Mouse (Mus musculus) heart, postnatal 4 days (tissue): ENCODE measurements around the gene Slc4a2. TPM values are rescaled to one million over a fixed set of nuclear protein-coding genes. Genes with fewer than 3 reads are reported as not detected.

Experiments used
- DNase-seq: peaks from one replicate; pipeline ENCODE4 v3.0.0; 2021
- total RNA-seq, 2 experiments: library from RNA; stranded (reverse); gene quantifications; 2 replicates each; pipeline ENCODE4 v1.2.3; 2021

Slc4a2 gene
- total RNA-seq, 2 experiments from 2014 or later: 63.2 to 65.7 TPM

- DNase-seq: peak; percentile 86
Measured at GRCm38 (mm10) chr5:24470600-24470999, 47.0 kb downstream of the Slc4a2 start.

GRCm38 (mm10) chr5:24472884-24473619 is 49.4 kb downstream of the Slc4a2 start:
- DNase-seq: no peak

- peak; percentile 35 for DNase-seq
Measured at GRCm38 (mm10) chr5:24474025-24474722, 50.5 kb downstream of the Slc4a2 start.

- DNase-seq: peak; percentile 72
Measured at GRCm38 (mm10) chr5:24474723-24475261, 51.2 kb downstream of the Slc4a2 start.

- DNase-seq: no peak
Measured at GRCm38 (mm10) chr5:24475476-24476241, 52.0 kb downstream of the Slc4a2 start.

- DNase-seq: no peak
Measured at GRCm38 (mm10) chr5:24477909-24478308, 54.3 kb downstream of the Slc4a2 start.

- peak; percentile 82 for DNase-seq
Measured at GRCm38 (mm10) chr5:24481647-24482046, 58.0 kb downstream of the Slc4a2 start.

- no peak for DNase-seq
Measured at GRCm38 (mm10) chr5:24482247-24483079, 58.8 kb downstream of the Slc4a2 start.

- peak; percentile 74 for DNase-seq
Measured at GRCm38 (mm10) chr5:24483326-24483725, 59.7 kb downstream of the Slc4a2 start.

GRCm38 (mm10) chr5:24484963-24485362 is 61.3 kb downstream of the Slc4a2 start:
- no peak for DNase-seq

GRCm38 (mm10) chr5:24486097-24486496 is 62.5 kb downstream of the Slc4a2 start:
- peak; percentile 93 for DNase-seq

- no peak for DNase-seq
Measured at GRCm38 (mm10) chr5:24486738-24487137, 63.1 kb downstream of the Slc4a2 start.

GRCm38 (mm10) chr5:24490413-24490920 is 66.8 kb downstream of the Slc4a2 start:
- DNase-seq: no peak

Other genes with a start within 250 kb of the Slc4a2 start
- 100 to 1,000 TPM; 108 to 118 TPM for gene Kcnh2, start 72.2 kb upstream of the Slc4a2 start, total RNA-seq
- gene Nos3, start 59.0 kb upstream of the Slc4a2 start, total RNA-seq: 10 to 100 TPM; 39.5 to 40.6 TPM
- under 1 TPM; 0.45 to 0.83 TPM for gene Atg9b, start 31.7 kb upstream of the Slc4a2 start, total RNA-seq
- 10 to 100 TPM; 86.3 to 87.0 TPM for gene Abcb8, start 30.2 kb upstream of the Slc4a2 start, total RNA-seq
- under 1 TPM in 1 of 2 experiments, not detected in 1; 0.19 TPM for gene Asic3, start 10.4 kb upstream of the Slc4a2 start, total RNA-seq
- gene Cdk5, start 307 bp upstream of the Slc4a2 start, total RNA-seq: 10 to 100 TPM; 22.4 to 26.1 TPM
- 100 to 1,000 TPM; 194 to 206 TPM for gene Fastk, start 21.4 kb downstream of the Slc4a2 start, total RNA-seq
- gene Tmub1, start 24.0 kb downstream of the Slc4a2 start, total RNA-seq: 1 to 10 TPM; 8.5 to 8.7 TPM
- gene Agap3, start 28.3 kb downstream of the Slc4a2 start, total RNA-seq: 10 to 100 TPM; 83.4 to 97.4 TPM
- gene Gbx1, start 103.4 kb downstream of the Slc4a2 start, total RNA-seq: not detected
- 10 to 100 TPM; 19.8 to 23.1 TPM for gene Asb10, start 117.1 kb downstream of the Slc4a2 start, total RNA-seq
- not detected for gene 4931409K22Rik, start 133.0 kb downstream of the Slc4a2 start, total RNA-seq
- gene Abcf2, start 153.6 kb downstream of the Slc4a2 start, total RNA-seq: 10 to 100 TPM; 47.4 to 49.3 TPM
- gene Chpf2, start 162.9 kb downstream of the Slc4a2 start, total RNA-seq: 10 to 100 TPM; 19.9 to 21.6 TPM
- 10 to 100 TPM; 89.7 to 96.9 TPM for gene Smarcd3, start 200.6 kb downstream of the Slc4a2 start, total RNA-seq